Mouse (Mus musculus): Measurements from ENCODE around the gene Slc38a11.

The Slc38a11 gene

DNA sequence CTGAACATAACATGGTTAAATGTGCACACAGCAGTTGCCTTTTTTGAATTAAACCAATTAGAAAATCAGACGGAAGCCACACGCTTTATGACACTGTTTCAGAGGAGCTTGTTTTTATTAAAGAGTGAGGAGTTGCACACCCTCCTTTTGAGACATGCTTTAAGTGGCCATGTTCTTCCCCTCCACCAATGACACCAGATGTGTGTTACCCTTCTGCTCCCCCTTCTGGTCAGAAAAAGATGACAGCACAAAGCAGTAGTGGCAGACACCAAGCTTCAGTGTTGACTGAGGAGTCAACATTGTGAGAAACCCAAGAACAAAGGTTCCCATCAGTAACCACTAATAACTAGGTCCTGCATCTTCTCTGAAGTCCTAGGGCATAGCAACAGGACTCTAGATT lies 32.5 kb downstream of the Slc38a11 start:
- in situ Hi-C loops (cut with MboI, MseI), result loop anchor here (5.0 kb wide), 1 partner anchor 184 kb away; no protein-coding TSS in a partner anchor

DNA sequence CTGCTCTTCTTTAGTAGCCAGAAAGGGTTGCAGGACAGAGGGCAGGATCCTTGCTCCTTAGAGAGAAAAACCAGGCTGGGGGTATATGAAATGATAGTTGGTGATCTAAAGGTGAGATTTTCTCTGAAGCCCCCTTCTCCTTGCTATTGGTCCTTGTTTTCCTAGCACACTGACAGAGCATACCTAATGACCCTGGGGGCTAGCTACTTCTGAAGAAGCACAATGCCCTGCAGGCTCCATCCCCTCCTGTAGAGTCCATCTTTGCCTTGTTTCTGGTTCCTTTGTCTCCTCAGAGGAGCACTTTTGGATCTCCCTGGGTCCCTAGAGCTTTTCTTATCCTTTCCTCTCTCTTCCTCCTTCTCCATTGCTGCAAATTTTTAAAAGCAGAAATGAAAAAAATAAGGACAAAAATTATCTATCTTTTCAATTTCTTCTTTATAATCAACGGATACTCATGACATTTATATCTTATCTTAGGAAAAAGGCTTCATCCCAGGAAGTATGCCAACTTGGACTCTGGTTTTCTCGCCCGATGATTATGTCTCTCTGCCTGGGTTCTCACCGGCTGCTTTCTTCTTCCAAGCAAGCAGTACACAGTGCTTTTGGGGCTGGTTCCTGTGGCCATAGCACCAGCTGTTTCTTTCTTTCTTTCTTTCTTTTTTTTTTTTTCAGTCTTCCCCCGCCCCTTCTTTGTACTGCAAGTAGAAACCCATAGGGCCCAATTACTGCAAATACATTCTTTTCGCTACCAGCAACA lies 41.7 kb downstream of the Slc38a11 start:
- in situ Hi-C loops (cut with MboI, MseI), result no loop called here

DNA sequence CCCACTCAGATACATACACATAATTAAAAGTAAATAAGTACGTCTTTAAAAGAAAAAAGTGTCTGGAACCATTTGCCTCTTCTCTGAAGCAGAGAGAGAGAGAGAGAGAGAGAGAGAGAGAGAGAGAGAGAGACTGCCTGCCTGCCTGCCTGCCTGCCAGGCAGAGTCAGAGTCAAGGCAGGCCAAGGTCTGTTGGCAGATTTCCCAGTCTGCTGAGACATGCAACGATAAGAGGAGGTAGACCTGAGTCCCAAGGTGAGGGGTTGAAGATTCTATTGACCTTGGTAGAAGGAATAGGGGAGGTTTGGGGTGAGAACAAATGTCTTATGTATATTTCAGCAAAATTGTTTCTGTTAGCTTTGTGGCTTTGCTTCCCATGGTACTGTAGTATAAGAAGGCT lies 42.9 kb downstream of the Slc38a11 start:
- in situ Hi-C loops (cut with MboI, MseI), result no loop called here

DNA sequence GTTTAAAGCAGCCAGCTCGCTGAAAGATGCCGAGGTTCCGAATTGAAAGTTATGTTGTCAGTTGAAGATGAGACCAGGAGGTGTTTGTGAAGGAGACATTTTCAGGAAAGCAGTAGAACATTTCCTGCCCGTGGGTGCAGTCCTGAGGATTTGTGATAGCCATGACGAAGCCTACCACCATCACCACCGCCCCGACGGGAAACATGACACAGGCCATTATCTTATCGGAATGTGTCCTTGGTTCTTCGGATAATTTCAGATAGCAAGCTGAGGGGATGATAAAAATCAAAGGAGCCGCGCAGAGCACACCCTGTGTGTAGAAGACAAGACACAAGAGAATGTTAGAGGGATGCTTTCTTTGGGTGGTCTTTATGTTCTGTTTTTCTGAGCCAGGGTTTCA lies 47.1 kb downstream of the Slc38a11 start:
- in situ Hi-C loops (cut with MboI, MseI), result no loop called here

DNA sequence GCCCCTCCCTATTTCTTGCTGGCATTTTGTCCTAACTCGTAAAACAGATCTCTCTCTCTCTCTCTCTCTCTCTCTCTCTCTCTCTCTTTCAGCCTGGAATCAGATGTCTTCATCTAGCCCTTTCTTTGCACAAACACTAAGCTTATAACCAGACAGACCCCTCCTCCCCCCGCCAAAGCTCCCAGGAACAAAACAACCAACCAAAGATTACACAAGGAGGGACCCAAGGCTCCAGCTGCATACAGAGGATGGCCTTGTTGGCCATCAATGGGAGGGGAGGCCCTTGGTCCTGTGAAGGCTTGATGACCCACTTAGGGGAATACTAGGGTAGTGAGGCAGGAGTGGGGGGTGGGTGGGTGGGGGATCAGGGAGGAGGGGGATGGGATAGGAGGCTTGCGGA lies 52.6 kb downstream of the Slc38a11 start:
- in situ Hi-C loops (cut with MboI, MseI), result no loop called here

DNA sequence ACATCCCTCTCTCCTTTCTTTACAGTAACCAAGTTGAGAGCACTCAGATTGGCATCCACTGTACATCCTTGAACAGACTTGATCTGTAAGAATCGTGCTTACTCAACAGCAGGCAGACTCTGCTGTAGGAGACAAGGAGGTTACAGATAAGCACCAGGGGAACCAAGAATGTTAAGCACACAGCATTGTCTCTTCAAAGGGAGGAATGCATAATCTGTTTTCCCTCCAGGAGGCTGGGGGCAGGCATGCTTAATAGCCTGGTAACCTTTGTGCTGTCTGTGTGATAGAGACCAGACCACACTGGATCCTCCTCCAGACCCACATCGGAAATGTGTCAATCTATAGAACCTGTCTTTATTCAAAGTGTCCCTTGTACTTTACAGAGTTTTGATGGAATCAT lies 67.3 kb downstream of the Slc38a11 start:
- in situ Hi-C loops (cut with MboI, MseI), result no loop called here

DNA sequence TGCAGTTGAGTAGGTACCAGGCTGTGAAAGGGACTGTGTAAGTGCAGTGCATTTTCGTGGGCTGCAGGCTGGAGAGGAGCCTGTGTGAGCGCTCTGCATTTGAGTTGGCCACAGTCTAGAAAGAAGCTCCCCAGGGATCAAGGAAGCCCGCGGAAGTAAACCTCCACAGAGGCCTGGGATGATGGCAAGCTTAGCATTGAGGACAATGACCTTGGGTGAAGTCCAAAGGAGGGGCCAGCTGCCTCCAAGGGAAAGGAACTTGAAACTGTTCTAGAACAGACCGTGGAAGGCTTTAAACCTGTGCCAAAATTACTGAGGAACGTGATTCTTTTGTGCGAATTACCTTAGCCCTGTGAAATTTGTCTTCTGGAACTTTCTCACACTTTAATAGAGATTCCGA lies 69.7 kb downstream of the Slc38a11 start:
- in situ Hi-C loops (cut with MboI, MseI), result no loop called here

DNA sequence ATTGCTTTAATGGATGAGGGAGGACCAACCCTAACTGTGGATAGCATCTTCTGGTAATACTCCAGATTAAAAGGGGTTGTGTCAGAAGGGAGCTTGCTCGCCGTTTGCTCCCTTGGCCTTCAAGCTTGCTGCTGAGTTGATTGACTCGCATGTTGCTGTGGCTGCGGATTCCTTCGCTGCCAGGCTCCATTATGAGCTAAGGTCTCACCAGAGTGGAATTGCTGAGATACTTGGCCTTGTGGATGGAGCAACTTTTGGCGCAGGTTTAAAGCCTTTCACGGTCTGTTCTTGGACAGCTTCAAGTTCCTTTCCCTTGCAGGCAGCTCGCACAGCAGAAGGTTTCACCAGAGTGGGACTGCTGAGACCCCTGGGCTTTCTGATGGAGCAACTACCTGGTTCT lies 70.4 kb downstream of the Slc38a11 start:
- in situ Hi-C loops (cut with MboI, MseI), result no loop called here

DNA sequence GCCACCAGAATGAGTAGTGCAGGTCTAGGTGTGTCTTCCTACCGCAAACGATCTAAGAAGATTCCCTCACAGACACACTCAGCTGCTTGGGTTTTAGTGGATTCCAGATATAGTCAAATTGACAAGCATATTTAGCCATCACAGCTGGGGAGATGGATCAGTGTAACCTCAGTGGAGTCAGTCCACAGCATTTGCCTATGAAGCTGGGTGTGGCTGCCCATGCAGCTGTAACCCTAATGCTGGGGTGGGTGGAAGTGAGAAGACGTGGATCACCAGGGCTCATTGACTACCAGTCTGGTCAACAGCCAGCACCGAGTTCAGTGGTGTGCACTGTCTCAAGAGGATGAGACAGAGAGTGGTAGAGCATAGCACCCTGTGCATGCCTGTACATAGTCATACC lies 74.1 kb downstream of the Slc38a11 start:
- in situ Hi-C loops (cut with MboI, MseI), result no loop called here

DNA sequence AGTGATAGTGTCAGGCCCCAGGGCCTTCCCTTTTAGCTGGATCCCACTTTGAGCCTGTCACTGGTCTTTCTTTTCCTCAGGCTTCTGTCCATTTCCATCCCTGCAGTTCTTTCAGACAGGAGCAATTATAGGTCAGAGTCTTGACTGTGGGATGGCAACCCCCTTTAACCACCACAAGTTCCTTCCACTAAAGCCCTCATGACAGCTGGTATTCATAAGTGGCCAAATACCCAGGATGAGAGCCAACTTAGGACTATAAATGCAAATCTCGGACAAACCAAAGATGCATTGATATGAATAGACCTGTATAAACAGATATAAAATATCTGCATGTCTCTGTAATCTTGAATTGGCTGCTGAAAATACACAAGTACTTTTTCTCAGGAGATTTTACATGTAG lies 75.1 kb downstream of the Slc38a11 start:
- in situ Hi-C loops (cut with MboI, MseI), result no loop called here

DNA sequence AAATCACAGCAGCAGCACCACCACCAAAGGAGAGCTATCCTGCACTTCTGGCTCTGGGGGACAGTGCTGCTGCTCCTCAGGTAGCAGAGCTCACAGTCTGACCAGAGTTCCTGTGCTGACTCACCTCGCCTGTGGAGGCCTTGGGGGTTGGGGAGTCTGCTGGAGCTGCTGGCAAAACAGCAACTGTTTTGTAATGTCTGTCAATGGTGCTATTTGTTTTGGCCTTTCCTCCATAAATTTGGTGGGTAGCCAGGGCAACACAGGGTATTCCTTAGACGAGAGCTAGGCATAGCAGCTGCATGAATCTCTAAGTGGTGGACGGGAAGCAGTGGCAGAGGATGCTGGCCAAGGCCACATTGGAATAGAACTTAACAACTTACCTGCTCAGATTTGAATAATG lies 78.5 kb downstream of the Slc38a11 start:
- in situ Hi-C loops (cut with MboI, MseI), result no loop called here

DNA sequence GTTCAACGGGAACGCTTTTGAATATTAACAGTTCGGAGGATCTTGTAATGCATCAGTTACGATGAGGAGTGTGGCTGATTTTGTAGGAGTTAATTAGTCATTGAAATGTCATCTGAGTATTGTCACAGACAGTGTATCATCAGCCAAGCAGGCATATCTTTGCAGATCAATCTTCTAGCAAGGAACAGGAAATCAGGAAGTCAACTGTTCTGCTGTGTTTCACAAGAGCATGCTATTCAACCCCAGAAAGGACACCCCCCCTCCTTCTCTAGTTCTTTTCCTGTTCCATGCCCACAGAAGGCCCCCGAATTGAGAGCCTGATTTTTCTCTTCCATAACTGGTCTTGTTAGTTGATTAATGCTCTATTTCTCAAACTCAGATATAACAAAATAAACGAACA lies 80.9 kb downstream of the Slc38a11 start:
- in situ Hi-C loops (cut with MboI, MseI), result loop anchor here (5.0 kb wide), 1 partner anchor 86 kb away; no protein-coding TSS in a partner anchor

DNA sequence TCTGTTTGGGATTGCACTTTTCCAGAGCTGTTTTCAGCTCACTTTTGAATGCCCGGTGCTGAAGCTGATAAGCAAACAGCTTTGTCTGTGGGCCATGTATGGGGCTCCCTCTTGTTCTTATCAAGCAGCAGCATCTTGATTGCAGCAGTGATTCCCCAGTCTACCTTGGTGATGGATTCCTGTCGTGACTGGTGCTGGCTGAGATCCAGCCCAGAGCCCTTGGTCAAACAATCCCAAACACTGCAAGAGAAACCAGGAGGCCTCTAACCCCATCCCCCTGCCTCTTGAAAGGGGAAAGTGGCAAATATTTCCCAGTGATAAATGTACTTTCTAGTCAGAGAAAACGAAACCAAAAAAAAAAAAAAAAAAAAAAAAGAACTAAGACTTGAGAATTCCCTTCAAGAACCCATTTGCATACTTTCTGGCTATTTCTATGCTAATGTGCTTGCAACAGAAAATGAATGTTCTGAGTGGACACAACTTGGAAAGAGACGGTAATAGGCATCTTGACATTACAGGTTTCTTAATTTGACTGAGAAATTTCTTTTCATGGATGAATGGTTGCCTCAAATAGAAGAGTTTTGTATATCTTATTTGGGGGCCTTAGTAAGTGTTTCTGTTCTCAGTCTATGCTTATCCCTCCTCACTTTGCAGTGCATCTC lies 84.7 kb downstream of the Slc38a11 start:
- in situ Hi-C loops (cut with MboI, MseI), result no loop called here

DNA sequence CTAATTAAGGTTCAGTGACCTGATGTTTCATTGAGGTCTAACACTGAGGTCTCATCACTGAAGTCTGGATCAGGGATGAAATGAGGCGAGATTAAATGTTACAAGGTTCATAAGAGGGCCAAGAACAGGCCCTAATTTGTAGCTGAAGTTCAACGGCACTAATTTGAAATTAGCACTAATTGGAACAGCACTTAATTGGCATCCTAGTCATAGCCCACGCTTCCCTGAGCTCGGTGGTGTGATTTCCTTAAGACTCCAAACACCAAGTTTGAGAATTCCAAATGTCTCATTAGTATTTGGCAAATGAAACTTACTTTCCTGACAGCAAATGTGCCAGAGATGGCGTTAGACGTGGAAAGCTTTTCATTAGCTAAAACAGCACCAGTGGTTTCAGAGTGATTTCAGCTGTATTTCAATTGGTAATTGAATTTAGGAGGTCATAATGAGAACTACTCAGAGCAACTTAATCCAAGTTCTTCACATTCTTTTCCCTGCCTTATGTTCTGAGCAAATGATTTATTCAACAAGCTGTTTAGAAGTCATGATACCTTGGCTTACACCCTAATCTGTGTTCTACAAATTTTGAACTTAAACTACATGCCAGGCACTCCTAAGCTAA lies 88.3 kb downstream of the Slc38a11 start:
- in situ Hi-C loops (cut with MboI, MseI), result no loop called here

DNA sequence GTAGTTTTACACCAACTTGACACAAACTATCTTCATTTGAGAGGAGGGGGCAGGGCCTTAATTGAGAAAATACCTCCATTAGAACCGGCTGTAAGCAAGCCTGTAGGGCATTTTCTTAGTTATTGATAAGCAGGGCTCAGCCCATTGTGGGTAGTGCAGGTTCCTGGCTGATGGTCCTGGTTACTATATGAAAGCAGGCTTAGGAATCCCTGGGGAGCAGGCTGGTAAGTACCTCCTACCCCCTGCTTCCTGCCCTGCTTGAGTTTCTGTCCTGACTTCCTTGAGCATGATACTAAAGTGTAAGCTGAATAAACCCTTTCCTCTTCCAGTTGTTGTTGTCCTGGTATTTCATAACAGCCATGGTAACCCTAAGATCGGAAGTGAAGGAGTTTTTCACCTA lies 89.9 kb downstream of the Slc38a11 start:
- in situ Hi-C loops (cut with MboI, MseI), result no loop called here

DNA sequence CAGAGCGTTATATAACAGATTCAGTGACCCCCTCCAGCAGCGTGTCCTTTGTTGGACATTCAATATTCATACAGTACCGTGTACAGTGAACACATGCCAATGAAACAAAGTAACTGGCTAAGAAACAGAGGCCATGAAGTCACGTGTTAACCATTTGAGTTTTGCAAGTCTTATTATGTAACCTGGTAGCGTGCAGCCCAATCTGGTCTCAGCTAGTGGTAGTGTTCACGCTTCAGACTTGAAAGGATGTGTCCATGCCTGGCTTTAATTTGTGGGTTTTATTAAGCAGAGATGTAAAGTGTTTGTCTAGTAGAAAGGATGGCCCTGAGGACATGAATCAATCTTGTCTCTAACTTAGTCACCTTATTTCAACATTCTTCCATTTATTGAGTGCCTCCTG lies 95.1 kb downstream of the Slc38a11 start:
- in situ Hi-C loops (cut with MboI, MseI), result no loop called here

DNA sequence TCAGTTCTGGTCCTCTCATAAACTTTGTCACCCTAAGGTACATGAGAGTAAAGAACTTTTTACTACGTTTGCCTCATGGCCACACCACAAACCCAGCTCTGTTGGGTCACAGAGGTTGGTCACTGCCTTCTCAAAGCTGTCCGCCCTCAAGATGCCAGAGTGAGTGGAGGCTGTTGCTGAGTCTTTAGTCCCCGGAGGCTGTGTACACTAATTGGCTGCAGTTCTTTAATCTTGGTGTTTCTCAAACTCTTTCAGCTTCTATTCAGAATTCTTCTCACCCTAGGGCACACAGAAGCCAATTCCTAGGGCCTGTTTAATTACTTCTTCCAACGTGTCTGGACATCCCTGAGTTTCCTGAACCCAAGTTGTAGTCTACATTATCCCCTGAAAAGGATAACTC lies 96.0 kb downstream of the Slc38a11 start:
- in situ Hi-C loops (cut with MboI, MseI), result no loop called here

DNA sequence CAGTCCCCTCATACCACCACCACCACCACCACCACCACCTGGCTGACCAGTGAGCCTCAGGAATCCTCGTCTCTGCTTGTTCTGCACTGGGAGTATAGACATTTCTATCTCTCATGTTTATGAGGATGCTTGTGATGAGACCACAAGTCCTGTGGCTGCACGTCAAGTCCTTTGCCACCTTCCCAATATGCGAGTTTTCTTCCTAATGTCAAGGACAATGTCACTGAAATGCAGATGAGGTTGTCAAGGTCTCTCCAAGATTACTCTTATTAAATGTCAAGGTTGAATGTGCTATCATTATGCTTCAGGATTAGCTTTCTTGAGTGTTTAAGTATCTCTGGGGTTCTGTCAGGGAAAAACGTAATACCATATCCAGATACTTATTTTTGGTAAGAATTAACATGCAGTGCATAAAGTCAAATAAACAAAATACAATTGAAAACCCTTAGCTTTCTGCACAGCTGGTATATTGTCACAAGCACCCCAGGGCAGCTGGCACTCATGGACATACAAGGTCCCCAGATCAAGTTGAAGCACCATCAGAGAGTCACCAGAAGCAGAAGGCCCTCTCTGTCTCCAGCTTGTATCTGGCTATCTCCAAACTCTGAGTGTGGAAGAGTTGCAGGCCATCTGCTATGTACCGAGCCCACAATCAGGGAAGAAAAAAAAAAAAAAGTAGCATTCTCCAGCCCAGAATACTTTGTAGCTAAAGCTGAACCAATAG lies 97.1 kb downstream of the Slc38a11 start:
- in situ Hi-C loops (cut with MboI, MseI), result no loop called here

Data from regulatory T cell (primary cell).